Mouse (Mus musculus): Measurements from ENCODE around the gene Syt12.
A peak's percentile ranks its signal among the peaks of the same experiment; 100 is the strongest.

Gene Syt12

DNA sequence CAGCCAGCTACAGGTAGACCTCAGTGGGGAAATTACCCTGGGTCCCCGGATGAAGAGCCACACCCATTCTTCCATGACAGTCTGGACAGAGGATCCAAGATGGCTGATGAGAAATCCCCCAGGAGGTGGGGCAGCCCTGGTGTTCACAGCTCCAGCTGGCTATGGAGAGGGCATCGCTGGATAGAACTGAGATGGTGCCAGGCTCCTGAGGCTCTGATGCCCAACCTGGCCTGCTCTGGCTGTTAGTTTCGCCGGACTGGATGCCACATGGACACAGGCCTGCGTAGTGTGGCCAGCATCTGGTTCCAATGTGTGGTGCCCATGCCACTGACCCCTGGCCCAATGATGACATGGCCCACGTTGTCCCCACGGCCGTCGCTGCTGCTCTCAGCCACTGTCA lies 29.8 kb downstream of the Syt12 start:
- no peak for DNase-seq (ENCODE audit: low spot score)

DNA sequence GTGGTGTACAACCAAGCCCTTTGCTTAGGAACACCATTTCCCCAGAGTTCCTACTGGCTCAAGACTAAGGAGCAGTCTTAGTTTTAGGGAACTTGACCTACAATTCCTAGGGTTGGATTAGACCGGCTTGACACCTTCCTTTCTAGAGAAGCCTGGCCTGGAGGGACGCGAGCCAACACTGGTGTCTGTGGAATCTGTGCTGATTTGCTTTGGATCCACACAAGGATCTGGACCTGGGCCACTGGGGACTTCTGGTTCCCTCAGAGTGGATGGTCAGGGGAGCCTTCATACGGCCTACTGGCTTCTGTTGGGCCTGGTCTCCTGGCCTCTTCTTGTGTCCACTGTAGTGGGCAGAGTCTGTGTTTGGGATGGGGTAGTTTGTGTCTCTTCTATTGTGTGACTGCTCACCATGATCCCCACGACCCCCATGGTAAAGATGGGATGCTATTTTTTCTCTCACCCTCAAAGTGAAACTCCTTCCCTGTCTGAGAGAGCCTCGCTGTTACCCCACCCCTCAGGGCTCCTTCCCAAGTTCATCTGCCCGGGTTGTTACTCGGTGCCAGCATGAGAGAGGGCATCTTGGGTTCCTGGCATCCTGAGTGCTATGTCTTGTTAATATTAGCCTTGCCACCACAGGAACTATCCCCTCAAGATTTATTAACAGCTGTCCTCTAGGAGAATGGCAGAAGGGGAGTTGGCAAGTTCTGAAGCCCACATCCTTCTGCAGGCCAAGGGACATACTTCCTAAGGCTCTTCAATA lies 30.4 kb downstream of the Syt12 start:
- no peak for DNase-seq (ENCODE audit: low spot score)

DNA sequence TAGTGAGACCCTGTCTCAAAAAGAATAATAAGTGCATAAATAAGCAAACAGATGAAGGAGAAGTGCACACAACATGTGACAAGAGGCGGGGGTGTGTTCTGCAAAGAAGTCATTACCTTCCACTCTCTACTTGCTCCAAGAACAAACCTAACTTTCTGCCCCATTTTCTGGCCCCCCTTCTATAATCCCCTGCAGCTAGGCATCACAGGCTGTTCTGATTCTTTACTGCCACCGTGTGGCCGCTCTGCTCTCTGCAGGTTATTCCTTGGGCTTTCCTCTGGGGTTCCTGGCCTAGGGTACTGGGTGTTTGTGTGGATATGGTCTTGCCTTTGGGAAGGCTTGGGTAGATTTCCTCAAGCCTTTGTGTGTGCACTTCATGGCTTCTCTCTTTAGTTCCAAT lies 34.8 kb downstream of the Syt12 start:
- peak; percentile 39 for DNase-seq (ENCODE audit: low spot score)

DNA sequence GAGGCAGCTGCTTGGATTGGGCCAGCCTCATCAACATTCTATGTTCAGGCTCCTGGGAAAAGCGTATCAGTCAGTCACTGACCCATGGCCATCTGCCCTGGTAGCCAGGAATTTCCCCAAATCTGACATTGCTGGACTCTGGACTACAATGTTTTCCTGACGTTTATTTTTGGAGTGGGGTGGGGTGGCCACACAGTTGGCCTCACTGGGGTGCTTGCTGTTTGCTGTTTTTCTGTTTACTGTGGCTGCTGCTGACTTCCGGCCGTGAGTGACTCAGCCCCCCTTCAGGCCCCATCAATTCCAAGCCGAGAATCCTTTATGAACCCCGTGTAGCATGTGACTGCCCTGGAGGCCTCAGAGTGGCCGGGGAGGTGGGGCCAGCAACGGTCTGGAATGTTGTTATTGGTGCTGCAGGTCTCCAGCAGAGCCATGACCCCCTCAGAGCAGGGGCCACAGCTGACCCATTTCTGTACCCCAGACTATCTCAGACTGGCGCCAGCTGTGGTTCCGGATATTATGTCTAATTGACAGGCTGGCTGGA lies 35.6 kb downstream of the Syt12 start:
- no peak for DNase-seq (ENCODE audit: low spot score)

DNA sequence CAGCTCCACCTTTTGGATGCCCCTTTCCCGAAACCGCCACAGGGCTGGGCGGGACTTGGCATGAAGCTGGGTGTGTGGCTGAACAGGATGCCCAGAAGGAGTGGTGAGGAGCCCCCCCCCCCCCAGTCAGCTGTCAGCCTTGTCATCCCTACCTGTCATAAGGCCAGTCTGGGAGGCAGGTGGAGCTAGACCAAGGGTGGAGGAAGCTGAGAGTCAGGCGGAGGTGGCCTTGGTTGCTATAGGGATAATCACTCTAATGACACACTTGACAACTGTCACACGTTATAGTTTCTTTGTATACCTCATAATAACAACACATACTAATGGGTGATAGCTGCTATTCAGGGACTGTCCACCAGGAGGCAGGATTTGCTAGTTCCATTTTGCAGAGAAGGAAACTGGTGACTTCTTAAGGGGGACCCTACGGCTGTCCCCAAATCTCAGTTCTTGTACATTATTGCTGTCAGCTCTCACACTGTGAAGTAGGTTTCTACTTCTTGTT lies 36.1 kb downstream of the Syt12 start:
- no peak for DNase-seq (ENCODE audit: low spot score)

DNA sequence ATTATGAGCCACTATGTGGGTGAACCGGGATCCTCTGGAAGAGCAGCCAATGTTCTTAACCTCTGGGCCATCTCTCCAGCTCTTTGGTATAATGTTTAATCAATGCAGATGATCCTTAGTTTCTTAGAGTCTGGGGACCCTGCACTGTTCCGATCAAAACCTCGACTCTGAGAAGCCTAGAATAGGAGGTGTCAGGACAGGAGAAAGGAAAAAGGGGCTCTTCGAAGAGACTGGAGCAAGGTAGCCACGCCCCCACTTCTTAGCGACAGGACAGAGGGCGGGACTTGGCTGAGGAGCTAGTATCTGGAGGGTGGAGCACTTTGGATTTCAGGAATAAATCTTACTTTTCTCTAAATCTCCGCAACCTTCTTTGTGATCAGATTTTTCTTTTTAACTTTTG lies 37.0 kb downstream of the Syt12 start:
- DNase-seq (ENCODE audit: low spot score), result no peak

DNA sequence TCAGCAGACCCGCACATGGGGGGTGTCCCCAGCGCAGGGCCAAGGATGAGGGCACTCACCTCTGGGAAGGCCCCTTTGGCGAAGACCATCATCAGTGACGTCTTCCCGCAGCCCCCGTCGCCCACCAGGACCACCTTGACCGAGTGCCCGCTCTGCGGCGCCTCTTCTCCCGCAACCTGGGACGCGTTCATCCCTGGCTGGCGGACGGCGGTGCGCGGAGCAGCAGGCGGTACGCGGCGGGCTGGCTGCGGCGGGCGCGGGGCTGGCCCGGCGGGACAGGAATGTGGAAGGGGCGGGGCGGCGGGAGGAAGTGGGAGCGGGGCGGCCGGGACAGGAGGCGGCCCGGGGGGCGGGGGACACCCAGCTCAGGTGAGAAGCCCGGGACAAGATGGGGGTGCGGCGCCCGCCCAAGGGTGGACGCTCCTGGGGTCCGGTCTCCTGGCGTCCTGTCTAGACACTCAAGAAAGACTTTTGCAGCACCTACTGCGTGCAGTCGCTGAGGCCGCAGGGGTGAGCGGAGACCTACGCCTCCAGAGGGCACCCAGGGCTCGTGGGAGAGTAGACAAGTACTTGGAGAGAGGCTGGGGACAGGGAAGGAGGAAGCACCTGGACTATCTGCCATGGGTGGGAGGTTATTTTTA lies 38.0 kb downstream of the Syt12 start, which contains the start of gene Rhod:
Rhod (minus strand) TSS at position 272 of the 641 bp plus-strand sequence.
- no peak for DNase-seq (ENCODE audit: low spot score)

DNA sequence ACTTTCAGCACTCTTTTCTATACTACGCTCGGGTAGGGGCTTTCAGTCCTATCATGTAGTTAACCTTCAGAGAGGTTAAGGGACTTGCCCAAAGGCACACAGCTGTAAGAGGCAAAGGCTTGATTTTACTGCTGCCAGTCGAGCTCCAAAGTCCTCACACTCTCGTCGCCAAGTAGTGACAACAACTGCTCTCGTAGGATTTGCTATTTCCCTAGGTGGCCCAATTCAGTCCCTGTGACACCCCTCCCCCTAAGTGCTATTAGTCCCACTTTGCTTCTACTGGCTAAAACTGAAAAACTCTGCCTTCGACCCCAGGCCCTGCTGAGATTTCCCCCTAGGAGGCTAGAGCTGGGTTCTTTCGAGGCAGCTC lies 38.5 kb downstream of the Syt12 start:
- no peak for DNase-seq (ENCODE audit: low spot score)

DNA sequence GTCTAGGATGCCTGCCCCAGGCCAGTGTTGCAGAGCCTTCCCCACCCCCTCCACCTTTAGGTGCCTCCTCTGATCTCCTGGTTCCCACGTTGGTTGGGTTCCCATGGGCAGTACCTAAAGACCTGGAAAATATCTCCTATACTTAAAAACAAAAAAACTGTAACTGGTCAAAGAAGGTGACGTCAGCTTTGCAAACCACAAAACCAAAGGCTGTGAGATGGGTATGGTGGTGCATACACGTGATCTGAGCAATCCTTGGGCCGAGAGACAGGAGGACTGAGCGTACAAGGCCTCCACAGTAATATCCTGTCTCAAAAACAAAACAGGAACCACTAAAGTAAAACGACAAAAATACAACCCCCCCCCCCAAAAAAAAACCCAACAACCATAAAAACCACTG lies 39.4 kb downstream of the Syt12 start:
- no peak for DNase-seq (ENCODE audit: low spot score)

DNA sequence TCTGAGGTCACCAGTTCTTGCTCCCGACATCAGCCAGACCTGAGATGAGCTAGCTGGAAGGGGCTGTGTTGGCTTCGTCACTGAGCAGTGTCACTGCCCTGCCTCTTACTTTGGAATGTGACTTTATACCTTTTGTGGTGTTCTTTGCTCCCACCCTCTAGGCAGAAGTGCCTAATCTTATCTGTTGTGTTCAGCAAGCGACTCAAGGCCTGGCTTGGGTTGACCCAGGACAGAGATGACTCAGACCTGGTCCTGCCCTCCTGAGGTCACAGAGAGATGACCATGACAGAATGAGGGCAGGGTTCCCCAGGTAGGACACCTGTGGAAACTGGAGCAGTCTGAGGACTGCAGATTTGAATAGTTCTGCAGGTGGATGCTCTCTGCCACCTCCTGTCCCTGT lies 41.0 kb downstream of the Syt12 start:
- no peak for DNase-seq (ENCODE audit: low spot score)

DNA sequence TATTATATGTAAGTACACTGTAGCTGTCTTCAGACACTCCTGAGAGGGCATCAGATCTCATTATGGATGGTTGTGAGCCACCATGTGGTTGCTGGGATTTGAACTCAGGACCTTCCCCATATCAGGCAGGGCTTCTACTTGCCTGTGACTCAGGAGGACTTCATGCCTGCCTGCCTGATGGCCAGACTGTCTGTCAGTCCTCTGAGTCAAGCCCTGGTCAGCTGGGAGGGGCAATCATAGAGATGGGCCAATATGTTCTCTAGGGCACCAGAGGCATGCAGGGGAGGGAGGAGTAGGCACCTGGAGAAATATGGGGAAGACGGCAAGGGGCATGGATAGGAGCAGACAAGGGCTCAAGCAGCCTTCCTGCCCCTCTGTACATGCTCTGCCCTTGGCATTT lies 42.2 kb downstream of the Syt12 start:
- DNase-seq (ENCODE audit: low spot score), result no peak

DNA sequence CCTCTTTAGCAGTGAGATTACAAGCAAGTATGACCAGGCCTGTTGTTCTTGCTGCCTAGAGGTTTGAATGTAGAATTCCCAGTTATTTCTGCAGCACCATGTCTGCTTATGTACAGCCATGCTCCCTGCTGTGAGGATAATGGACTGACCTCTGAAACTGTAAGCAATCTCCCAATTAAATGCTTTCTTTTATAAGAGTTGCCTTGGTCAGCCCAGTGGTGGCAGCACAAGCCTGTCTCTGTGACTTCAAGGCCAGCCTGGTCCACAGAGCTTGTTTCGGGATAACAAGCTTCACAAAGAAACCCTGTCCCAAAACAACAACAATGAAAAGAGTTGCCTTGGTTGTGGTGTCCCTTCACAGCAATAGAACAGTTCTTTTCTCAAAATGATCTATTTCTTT lies 43.5 kb downstream of the Syt12 start:
- DNase-seq (ENCODE audit: low spot score), result no peak

DNA sequence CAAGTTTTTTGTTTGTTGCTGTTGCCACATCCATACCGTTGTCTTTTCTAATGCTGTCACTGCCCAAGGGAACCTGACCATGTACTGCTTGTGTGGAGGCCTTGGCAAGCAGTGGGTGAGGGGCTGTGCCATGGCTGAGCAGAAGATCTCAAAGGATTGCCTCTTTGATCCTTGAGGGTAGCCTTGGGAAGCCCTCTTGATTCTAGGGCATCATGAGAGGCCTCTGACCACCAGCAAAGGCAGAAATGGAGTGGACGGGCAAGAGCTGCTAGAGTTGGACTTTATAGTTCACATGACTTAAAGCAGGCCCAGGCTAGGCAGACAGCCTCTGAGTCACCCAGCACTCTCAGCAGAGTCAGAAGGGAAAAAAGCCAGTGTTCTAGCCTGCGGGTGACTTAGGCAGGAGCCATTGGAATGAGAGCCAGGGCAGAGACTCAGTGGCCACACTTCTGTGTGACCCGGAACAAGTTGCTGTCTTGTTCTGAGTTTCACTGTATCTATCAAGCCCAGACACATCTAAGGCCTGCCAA lies 47.1 kb downstream of the Syt12 start:
- no peak for DNase-seq (ENCODE audit: low spot score)

DNA sequence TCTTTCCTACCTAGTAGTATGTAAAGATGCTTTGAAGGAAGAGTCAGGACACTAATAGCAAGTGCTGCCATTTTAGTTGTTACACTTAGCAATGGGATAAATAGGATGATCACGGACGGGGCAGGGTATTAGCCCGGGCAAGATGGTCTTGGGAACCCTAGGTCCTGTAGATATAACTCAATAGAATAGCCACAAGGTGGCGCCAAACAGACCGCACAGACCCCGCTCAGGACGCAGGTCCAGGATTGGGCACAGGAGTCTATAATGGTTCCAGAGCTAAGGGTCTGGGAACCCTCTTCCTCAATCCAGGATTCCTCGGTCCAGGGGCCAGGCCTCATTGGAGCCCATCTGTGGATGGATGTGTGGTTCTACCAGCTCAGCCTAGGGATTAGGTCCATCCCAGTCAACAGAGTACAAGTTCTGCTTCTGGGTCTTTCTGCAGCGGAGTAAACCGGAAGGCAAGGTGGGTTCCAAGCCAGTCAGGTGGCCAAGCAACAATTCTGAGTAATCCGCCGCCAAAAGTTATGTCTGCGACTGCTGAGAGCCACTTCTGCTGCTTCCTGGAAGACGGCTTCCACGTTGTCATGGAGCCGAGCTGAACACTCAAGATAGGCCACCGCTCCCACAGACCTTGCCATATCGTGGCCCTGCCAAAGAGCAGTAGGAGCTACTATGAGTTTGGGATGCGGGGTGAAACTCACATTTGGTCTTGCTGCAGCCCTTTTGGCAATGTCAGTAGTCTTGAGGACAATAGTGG lies 51.5 kb downstream of the Syt12 start:
- DNase-seq (ENCODE audit: low spot score), result no peak

DNA sequence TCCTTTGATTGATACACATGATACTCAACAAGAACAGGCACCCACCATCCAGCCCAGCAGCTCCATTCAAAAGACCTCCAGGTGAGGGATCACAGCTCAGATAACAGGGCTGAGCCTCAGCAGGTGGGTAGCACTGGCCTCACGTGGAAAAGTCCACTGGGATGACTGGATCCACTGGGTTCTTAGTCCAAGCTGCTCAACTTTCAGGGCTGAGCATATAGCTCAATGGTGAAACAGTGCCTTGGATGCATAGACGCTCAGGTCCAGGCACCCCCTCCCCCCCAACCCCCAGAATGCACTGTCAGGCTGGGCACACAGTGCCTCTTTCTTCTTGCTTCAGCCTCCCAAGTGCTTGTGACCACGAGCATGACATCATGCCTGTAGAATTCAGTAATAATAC lies 54.2 kb downstream of the Syt12 start:
- DNase-seq (ENCODE audit: low spot score), result no peak

DNA sequence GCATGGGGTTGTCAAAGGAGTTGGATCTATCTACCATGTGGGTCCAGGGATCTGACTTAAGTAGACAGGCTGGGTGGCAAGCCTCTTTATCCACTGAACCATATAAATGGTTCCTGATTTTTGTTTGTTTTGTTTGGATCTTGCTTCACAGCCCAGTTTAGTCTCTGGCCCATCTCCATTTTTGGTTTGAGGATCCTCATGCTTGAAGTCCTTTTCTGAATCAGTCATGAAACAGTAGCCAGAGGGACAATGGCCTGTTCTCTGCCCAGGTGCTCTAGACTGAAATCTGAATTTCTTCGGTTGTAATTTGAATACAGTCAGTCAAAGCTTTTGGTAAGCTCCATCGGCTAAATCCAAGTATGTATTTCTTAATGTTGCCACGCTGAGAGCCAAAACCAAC lies 54.7 kb downstream of the Syt12 start:
- no peak for DNase-seq (ENCODE audit: low spot score)

DNA sequence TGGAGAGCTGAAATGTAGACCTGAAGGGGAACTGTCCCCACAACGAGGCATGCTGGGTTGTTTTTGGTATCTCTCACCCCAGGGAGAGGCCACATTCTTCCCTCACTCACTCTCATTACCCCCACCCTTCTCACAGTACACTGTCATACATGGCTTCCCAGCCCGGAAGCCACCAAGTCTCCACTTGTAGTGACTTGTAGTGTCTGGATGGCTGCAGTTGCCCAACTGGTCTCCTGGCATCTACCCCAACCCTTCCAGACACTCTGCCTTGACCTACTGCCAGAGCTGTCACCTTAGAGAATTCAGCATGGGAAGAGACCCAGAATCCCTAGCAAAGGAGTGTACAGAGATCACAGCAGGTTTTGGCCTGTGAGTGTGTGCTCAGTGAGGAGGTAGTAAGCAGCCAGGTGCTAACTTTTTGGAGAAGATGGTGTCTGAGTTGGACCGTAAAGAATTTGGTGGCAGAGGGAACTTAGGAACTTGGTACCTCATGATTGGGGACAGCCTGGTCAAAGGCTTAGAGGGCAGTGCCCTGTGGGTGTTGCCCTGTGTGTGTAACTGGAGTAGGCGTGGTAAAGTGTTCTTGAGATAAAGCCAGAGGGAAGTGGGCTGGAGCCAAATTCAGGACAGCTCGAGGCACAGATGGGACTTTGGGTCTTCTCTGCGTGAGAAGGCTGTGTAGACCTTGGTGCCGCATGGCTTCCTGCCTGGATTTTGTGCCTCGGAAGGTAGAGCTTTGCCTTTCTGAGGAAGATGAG lies 56.9 kb downstream of the Syt12 start:
- no peak for DNase-seq (ENCODE audit: low spot score)

DNA sequence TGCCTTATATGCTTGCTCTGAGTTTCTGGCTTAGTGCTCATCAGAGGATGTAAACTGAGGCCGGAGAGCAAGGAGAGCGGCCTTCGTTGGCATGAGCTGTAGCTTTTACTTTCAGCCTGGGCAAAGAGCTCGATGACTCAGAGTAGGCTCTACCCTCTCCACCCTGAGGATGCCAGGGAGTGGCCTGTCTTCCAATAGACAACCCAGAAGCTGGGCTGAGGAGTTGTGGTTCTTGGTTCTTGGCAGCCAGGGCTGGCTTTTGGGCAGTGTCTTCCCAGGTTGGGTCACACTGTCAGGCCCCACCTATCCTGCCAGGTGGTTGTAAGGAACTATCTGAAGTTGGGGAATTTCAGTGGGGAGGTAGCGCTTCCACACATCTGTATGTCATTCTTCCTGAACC lies 57.5 kb downstream of the Syt12 start:
- DNase-seq (ENCODE audit: low spot score), result no peak

DNA sequence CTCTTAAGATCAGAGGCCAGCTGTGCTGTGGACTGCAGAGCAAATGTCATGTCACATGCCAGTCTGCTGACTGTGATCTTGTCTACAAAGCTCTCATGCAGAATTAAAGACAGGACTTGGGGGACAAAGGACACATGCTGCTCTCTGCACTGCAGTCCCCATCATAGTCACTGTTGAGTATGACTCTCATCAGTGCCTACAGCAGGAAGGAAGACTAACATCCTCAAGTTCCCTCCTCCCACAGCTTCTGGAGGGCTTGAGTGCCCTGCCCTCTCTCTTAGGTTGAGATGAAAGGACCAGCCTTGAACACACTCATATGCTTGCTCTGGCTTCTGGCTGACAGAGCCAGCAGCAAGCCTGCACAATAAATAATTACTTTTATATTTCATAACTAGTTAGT lies 59.5 kb downstream of the Syt12 start:
- DNase-seq (ENCODE audit: low spot score), result no peak

DNA sequence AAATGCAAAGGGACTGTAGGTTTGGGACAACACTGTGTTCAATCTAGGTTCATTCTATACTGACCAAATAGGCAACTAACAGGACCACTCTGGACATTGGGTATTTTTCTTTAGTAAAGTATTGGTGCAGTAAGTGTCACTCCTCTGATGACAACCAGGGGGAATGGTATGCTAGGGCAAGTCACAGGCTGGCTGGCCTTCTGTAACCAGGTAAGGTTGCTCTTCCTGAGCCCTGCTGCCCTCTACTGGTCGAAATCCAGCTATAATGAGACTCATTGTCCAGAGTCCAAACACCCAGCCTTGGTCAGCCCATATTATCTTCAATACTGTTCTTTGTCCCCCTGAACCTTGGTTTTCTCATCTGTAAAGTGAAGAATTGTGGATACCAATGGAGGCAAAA lies 60.1 kb downstream of the Syt12 start:
- no peak for DNase-seq (ENCODE audit: low spot score)

DNA sequence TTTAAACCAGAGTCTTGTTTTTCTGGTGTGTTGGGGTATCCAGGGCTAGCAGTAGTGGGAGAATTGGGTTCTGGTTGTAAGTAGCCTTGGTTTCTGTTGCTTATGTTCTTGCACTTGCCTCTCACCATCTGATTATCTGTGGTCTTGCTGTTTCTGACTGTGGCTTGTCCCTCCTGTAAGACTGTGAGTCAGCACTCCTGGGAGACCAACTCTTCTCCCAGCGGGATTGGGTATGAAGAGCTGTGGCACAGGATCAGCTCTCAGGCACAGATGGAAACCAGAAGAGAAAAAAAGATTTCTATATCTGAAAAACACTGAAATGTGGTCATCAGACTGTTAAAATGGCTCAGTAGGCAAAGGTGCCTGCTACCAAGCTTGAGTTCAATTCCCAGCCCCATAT lies 62.6 kb downstream of the Syt12 start:
- DNase-seq (ENCODE audit: low spot score), result no peak

DNA sequence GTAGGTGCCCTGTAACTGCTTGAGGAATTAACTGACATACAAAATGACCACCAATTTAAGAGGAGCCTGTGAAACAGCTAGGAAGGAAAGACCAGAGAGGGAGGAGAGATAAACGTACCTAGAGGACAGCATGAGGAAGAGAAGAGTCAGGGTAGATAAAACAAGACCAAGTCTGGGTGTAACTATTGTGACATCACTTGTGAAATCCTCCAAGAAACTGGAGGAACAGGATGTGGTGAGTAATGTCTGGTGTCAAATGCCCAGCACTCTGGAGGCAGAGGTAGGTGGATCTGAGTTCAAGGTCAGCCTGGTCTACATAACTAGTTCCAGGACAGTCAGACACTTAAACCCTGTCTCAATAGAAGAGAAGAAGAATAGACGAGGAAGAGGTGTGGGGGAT lies 68.2 kb downstream of the Syt12 start:
- no peak for DNase-seq (ENCODE audit: low spot score)
